Mouse (Mus musculus): Measurements from ENCODE around the gene Tmem81. TPM values are rescaled to one million over a fixed set of nuclear protein-coding genes. Genes with fewer than 3 reads are reported as not detected.

Gene Tmem81
- total RNA-seq, 2 experiments from 2014 or later: 1.3 to 1.7 TPM

- Histone ChIP-seq H3K27ac (no peak overlapping the region), H3K4me3 (no peak overlapping the region)
- peak; percentile 91 for TF ChIP-seq CTCF (IDR thresholded peaks at IDR 0.05)
- peak; percentile 40 for DNase-seq
- intact Hi-C loops (cut with DNase I): loop anchor here (1.0 kb wide), 1 partner anchor 68 kb away; no protein-coding TSS in a partner anchor
These were observed 19.8 kb downstream of the Tmem81 start for GRCm38 (mm10) chr1:132525832-132526231.

- peak; percentile 8 for DNase-seq
- intact Hi-C loops (cut with DNase I): no loop called here
- no peak overlapping the region for H3K27ac ChIP-seq
- no peak for TF ChIP-seq CTCF (IDR thresholded peaks at IDR 0.05)
- no peak overlapping the region for H3K4me3 ChIP-seq
These were observed 22.0 kb downstream of the Tmem81 start for GRCm38 (mm10) chr1:132528071-132528470.

DNA sequence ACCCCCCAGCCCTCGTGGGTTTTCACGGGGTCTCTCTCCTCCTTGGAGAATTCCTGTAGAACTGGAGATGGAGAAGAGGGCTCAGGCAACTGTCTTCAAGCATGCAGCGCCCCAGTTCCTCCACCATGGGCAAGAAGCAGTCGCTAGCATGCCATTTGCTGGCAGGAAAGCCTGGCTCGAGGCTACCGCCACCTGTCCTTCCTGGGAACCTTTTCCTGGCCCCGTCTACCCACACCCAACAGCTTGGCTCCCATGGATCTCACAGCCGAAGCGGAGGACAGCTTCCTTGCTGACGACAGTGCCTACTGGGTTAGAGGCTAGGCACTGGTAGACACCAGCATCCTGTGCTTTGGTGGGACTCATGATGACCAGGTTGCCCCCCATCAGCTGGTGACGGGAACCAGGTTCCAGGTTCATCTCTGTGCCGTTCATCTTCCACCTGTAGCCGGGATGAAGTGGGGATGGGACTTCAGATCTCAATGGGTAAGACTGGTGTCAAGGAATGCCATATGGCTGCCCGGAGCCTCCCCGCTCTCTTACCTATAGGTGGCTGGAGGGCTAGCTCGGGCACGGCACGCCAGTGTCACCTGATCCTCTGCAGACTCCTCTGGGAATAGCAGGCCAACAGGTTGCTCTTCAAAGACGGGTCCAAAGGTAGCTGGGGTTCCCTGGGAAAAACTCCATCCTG, 22.8 kb downstream of the Tmem81 start:
- no peak for TF ChIP-seq CTCF (IDR thresholded peaks at IDR 0.05)
- Histone ChIP-seq H3K4me3 (no peak overlapping the region), H3K27ac (no peak overlapping the region)
- intact Hi-C loops (cut with DNase I): no loop called here
- peak; percentile 48 for DNase-seq

DNA sequence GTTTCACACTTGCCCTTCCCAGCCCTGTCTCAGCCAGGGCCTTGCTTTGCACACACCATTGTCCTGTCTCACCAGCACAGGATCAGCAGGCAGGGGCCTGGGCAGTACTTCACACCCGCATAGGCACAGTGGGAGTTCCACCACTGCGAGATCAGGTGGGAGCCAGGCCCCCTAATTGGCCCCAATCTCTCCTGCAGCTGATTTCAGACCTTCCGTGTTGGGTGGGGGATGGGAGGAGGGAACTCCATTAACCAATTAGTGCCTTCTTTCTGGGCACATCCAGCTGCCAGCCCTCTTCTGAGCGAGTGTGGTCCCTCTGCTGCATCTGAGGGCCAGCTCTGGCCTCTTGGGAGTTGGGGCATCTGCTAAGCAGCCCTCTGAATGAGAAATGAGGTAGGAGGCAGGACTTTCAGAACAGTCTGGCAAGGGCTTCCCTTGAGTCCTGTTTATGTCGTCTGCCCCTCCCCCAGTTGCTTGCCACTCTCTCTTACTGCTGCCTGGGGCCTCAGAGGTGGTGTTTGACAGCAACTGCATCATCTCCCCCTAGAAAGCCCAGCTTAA, 24.7 kb downstream of the Tmem81 start:
- no peak for TF ChIP-seq CTCF (IDR thresholded peaks at IDR 0.05)
- no peak for DNase-seq
- intact Hi-C loops (cut with DNase I): no loop called here

GRCm38 (mm10) chr1:132532521-132532920, 26.5 kb downstream of the Tmem81 start:
- H3K27ac ChIP-seq: no peak overlapping the region
- H3K4me3 ChIP-seq: no peak overlapping the region
- DNase-seq: no peak
- TF ChIP-seq CTCF (IDR thresholded peaks at IDR 0.05): no peak
- intact Hi-C loops (cut with DNase I): no loop called here

More for the DNA sequence above, 24.7 kb downstream of the Tmem81 start:
- Histone ChIP-seq H3K27ac (no peak overlapping the region), H3K4me3 (no peak overlapping the region)

DNA sequence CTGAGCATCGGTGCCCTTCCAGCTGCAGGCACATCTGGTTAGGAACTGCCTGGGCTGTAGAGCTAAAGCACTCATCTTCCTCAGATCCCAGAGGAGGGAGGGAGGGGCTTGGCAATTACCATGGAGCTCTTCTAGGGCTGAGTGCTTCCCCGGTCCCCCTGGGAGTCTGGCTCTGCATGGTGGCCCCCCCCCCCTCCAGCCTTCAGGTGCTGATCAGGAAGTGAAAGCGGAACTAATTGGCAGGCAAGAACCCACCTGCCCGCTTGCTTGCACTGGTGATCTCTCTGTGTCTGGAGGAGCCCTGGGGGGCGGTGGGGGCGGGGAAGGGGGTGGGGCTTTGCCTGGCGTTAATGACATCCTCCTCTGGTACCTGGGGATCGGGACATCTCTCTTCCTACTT, 27.8 kb downstream of the Tmem81 start:
- H3K4me3 ChIP-seq: no peak overlapping the region
- H3K27ac ChIP-seq: no peak overlapping the region
- intact Hi-C loops (cut with DNase I): no loop called here
- no peak for DNase-seq
- TF ChIP-seq CTCF (IDR thresholded peaks at IDR 0.05): no peak

- intact Hi-C loops (cut with DNase I): no loop called here
- no peak for TF ChIP-seq CTCF (IDR thresholded peaks at IDR 0.05)
- H3K27ac ChIP-seq: no peak overlapping the region
- DNase-seq: no peak
- no peak overlapping the region for H3K4me3 ChIP-seq
These were observed 29.5 kb downstream of the Tmem81 start for GRCm38 (mm10) chr1:132535541-132535940.

DNA sequence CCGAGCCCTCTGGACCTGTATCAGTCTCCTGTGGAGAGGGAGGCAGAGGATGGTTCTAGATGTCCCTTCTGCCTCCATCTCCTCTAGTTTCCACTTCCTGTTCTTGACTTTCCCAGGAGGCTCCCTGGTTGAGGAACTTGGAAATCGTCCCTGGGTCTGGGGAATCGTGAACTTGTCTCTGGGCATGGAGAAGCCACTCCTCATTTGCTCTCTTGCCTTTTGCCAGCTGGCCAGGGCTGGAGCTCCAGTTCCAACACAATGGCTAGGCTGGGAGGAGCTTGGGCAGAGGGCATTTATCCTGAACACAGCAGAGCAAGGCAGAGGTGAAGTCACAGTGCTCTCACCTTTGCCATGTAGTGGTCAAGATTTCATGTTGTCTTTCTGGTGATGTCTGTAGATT, 30.4 kb downstream of the Tmem81 start:
- H3K4me3 ChIP-seq: no peak overlapping the region
- intact Hi-C loops (cut with DNase I): no loop called here
- no peak for DNase-seq
- no peak for TF ChIP-seq CTCF (IDR thresholded peaks at IDR 0.05)
- no peak overlapping the region for H3K27ac ChIP-seq

- Histone ChIP-seq H3K4me3 (no peak overlapping the region), H3K27ac (no peak overlapping the region)
- TF ChIP-seq CTCF (IDR thresholded peaks at IDR 0.05): no peak
- DNase-seq: no peak
- intact Hi-C loops (cut with DNase I): no loop called here
These were observed 31.7 kb downstream of the Tmem81 start for GRCm38 (mm10) chr1:132537736-132538135.

GRCm38 (mm10) chr1:132540701-132541100, 34.7 kb downstream of the Tmem81 start:
- intact Hi-C loops (cut with DNase I): no loop called here
- DNase-seq: no peak
- Histone ChIP-seq H3K27ac (no peak overlapping the region), H3K4me3 (no peak overlapping the region)
- no peak for TF ChIP-seq CTCF (IDR thresholded peaks at IDR 0.05)

DNA sequence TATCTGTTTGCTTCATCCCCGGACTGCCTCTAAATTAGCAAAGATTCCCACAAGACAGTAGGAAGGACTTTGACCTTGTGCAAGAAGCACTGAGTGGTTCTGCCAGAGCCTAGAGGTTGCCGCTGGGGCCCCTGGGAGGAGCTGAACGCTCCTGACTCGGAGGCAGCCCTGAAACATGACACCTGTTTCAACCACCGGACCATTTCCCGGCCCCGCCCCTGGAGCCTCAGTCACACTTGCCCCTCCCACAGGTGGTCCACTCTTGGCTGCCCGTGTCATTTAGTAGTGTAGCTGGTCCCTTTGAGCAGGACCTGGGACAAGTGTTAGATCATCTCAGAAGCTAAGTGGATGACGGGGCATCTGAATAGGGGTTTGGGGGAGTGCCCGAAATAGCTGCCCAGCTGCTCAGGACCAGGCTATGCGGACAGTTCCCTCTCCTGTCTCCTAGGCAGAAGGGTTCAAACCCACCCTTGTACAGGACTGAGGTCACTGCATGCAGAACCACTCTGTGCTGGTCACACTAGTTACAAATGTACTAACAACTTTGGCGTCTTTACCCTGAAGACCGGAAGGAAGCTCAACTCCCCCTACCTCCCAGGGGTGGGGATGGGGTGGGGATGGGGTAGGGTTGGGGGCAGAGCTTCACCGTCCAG, 35.3 kb downstream of the Tmem81 start:
- H3K27ac ChIP-seq: no peak overlapping the region
- no peak overlapping the region for H3K4me3 ChIP-seq
- intact Hi-C loops (cut with DNase I): no loop called here
- no peak for TF ChIP-seq CTCF (IDR thresholded peaks at IDR 0.05)
- peak; percentile 47 for DNase-seq

- DNase-seq: no peak
- no peak overlapping the region for H3K4me3 ChIP-seq
- intact Hi-C loops (cut with DNase I): no loop called here
- TF ChIP-seq CTCF (IDR thresholded peaks at IDR 0.05): no peak
- H3K27ac ChIP-seq: no peak overlapping the region
These were observed 36.0 kb downstream of the Tmem81 start for GRCm38 (mm10) chr1:132541824-132542599.

Measured in gastrocnemius, adult 2 months (tissue).